Comparison of ENCODE assay signal across 10 mouse cellular contexts in the genomic region with DNA sequence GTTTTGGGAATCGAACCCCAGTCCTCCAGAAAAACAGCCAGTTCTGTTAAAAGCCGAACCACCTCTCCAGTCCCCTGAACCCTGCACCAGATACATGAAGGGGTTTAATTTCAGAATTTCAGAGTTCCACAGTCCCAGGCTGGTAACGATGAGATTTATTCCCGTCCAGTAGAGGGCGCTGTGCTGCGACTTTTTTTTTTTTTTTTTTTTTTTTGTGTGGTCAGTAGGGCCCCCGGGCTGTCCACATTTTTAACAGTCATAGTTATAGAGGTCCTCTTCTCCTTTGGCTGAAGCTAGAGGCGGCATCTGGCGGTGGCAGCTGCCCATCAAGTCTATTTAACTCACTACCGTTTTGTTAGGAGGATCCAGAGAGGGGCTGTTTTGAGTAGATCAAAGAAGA. TPM values are rescaled to one million over a fixed set of nuclear protein-coding genes. Genes with fewer than 3 reads are reported as not detected.
DNase-seq lines count a peak whose midpoint lies in the region; ATAC-seq and TF ChIP-seq lines count a peak whose summit lies in the region.
"Had no signal": no experiment of that assay in that cellular context is flagged by ENCODE, and none has a peak within 500 bp of the region (broad histone marks: within the 10 kb centered on the region; RNA-seq: fewer than 3 reads in every experiment).

No protein-coding gene starts in this region.

- H3K27me3 ChIP-seq in hindbrain, embryonic 16.5 days (replicated peaks; ENCODE audit: control insufficient read depth, insufficient read depth, low read length), result no peaks in the 10 kb centered on the region
- H3K27me3 ChIP-seq: lung, embryonic 15.5 days; stomach, embryonic 15.5 days had no signal

- H3K4me2 ChIP-seq in hindbrain, embryonic 16.5 days (ENCODE audit: low read length), result no peak overlapping the region
- H3K4me2 ChIP-seq: lung, embryonic 15.5 days; stomach, embryonic 15.5 days had no signal

- H3K27ac ChIP-seq in cortical plate, adult 2 months (ENCODE audit: insufficient read depth, low read length), result no peak overlapping the region
- no peak overlapping the region for H3K27ac ChIP-seq in hindbrain, embryonic 16.5 days (ENCODE audit: low read depth, low read length)
- H3K27ac ChIP-seq: lung, embryonic 15.5 days; stomach, embryonic 15.5 days had no signal

- DNase-seq in cerebellum, postnatal 14 days, result peak; percentile 29 to 43
- DNase-seq in lung, postnatal 10 days, result peak; percentile 20
- DNase-seq in lung, postnatal 4 days, result no peak
- DNase-seq in layer of hippocampus, adult 8-10 months (ENCODE audit: low spot score in 2 of 2), result no peak

- no peak overlapping the region for H3K4me3 ChIP-seq in cortical plate, adult 2 months (ENCODE audit: insufficient read depth, low read length)
- no peak overlapping the region for H3K4me3 ChIP-seq in hindbrain, embryonic 16.5 days (ENCODE audit: low read length)
- H3K4me3 ChIP-seq: lung, embryonic 15.5 days; stomach, embryonic 15.5 days had no signal

- H3K9ac ChIP-seq in hindbrain, embryonic 16.5 days (ENCODE audit: low read depth, low read length), result no peak overlapping the region
- H3K9ac ChIP-seq: lung, embryonic 15.5 days; stomach, embryonic 15.5 days had no signal

- H3K36me3 ChIP-seq in hindbrain, embryonic 16.5 days (ENCODE audit: control insufficient read depth, insufficient read depth, low read length), result no peaks in the 10 kb centered on the region
- H3K36me3 ChIP-seq: lung, embryonic 15.5 days; stomach, embryonic 15.5 days had no signal

- 12% methylated on average over 10 of the region's 10 CpGs for WGBS in hindbrain, embryonic 16.5 days

- TF ChIP-seq CTCF in cortical plate, adult 2 months (IDR thresholded peaks at IDR 0.05; ENCODE audit: extremely low read depth, insufficient read depth, low read length), result peak; percentile 47; the same call in 1 of the 2 replicates

- ATAC-seq in cerebellum, adult (ENCODE audit: insufficient number of reproducible peaks, low FRiP score, low TSS enrichment), result no peak
- 0 out of 2 replicates have a peak, but pooled peaks have one; percentile 41 for ATAC-seq in monocyte, adult 5-6 weeks (replicated peaks; ENCODE audit: insufficient number of reproducible peaks, low FRiP score, low TSS enrichment, poor library complexity, severe bottlenecking)
- ATAC-seq in hindbrain, embryonic 16.5 days, result no peak

- no peaks in the 10 kb centered on the region for H3K4me1 ChIP-seq in cortical plate, adult 2 months (ENCODE audit: control insufficient read depth, insufficient read depth, low read length)
- no peaks in the 10 kb centered on the region for H3K4me1 ChIP-seq in hindbrain, embryonic 16.5 days (ENCODE audit: control insufficient read depth, insufficient read depth, low read depth, low read length)

- H3K9me3 ChIP-seq in hindbrain, embryonic 16.5 days (ENCODE audit: control insufficient read depth, low read length), result no peaks in the 10 kb centered on the region
- H3K9me3 ChIP-seq: lung, embryonic 15.5 days; stomach, embryonic 15.5 days had no signal

- no peak for TF ChIP-seq POLR2A in cortical plate, adult 2 months (IDR thresholded peaks at IDR 0.05; ENCODE audit: extremely low read depth, insufficient read depth, low read length)

RNA-seq across cellular contexts. Expression of a gene that starts 37.1 kb away (rescaled TPM):
- 158 TPM in 2 replicates for polyA plus RNA-seq in cortical plate, adult 2 months (2012; rRNA removed)
- total RNA-seq in monocyte, adult 5-6 weeks (2017), result 118 to 170 TPM (median 138 TPM) in 3 replicates
- 100 to 1,000 TPM in 3 of 4 experiments, 10 to 100 TPM in 1; 90.0 to 132 (median 110) TPM for total RNA-seq in layer of hippocampus, adult 8-10 months (2022)
- polyA plus RNA-seq in hindbrain, embryonic 16.5 days (2015; fragmentation: Nextera tagmentation; extraction: Ambion mirVana), result 909 and 1,029 TPM in 2 replicates

RNA-seq across cellular contexts. Expression of a gene that starts 43.8 kb away (rescaled TPM):
- polyA plus RNA-seq in cortical plate, adult 2 months (2012; rRNA removed), result 13.2 and 13.3 TPM in 2 replicates
- 122 to 151 TPM (median 138 TPM) in 3 replicates for total RNA-seq in monocyte, adult 5-6 weeks (2017)
- 10 to 100 TPM; 12.6 to 27.6 (median 19.4) TPM for total RNA-seq in layer of hippocampus, adult 8-10 months (2022)
- 25.7 and 28.2 TPM in 2 replicates for polyA plus RNA-seq in hindbrain, embryonic 16.5 days (2015; fragmentation: Nextera tagmentation; extraction: Ambion mirVana)

Comparison
In these comparisons a context has a peak if more than half of its experiments do, and no peak if none do; other contexts are left out.
1. DNase-seq: peak in cerebellum, postnatal 14 days (2 of 2) and lung, postnatal 10 days (single experiment); none in lung, postnatal 4 days (0 of 2) and layer of hippocampus, adult 8-10 months (0 of 2).